Mouse (Mus musculus): Measurements from ENCODE around the gene Inpp5b. TPM values are rescaled to one million over a fixed set of nuclear protein-coding genes. Genes with fewer than 3 reads are reported as not detected.

Gene Inpp5b
- polyA plus RNA-seq, 1 experiment from 2014 or later = 49.7 TPM

GRCm38 (mm10) chr4:124714545-124715481, 26.8 kb upstream of the Inpp5b start, which contains the start of gene Sf3a3:
Gene Sf3a3 (plus strand): TSS chr4:124714776.
- Histone ChIP-seq H3K9me3 (replicated peaks) (no peaks in the 10 kb centered on the region), H3K4me1 (peaks cover 54% of the 10 kb centered on the region), H3K27ac (peak within 1 kb of the TSS; percentile 78), H3K36me3 (peaks cover 42% of the 10 kb centered on the region), H3K4me2 (peak within 1 kb of the TSS; percentile 81), H3K4me3 (peak within 1 kb of the TSS; percentile 86), H3K9ac (peak within 1 kb of the TSS; percentile 88), H3K27me3 (replicated peaks) (no peaks in the 10 kb centered on the region)
- WGBS (ENCODE audit: insufficient replicate concordance) = under 1% methylated on average over 57 of the region's 57 CpGs
- ATAC-seq = peak; percentile 85

DNA sequence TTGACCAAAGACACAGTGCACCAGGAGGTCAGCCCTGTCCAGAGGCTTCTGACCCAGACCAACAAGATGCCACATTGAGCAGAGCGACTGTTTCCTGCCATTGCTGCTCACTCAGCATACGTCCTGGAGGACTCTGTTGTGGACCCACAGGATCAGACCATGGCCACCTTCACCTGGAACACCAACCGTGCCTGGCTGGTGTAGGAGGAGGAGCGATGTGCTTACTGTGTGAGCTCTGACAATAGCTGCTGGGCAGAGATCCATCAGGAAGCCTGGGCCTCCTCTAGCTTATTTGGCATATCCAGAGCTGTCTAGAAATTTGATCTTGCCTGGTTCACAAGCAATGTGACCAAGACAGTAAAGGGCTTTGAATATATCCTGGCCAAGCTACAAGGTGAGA, 22.5 kb upstream of the Inpp5b start:
- no peak overlapping the region for H3K9ac ChIP-seq
- H3K36me3 ChIP-seq = peaks cover 85% of the 10 kb centered on the region
- ATAC-seq = no peak
- no peak overlapping the region for H3K4me3 ChIP-seq
- H3K27ac ChIP-seq = no peak overlapping the region
- no peak overlapping the region for H3K4me2 ChIP-seq
- H3K27me3 ChIP-seq (replicated peaks) = no peaks in the 10 kb centered on the region
- H3K9me3 ChIP-seq (replicated peaks) = no peaks in the 10 kb centered on the region
- peaks cover 20% of the 10 kb centered on the region for H3K4me1 ChIP-seq
- 82% methylated on average over 4 of the region's 4 CpGs for WGBS (ENCODE audit: insufficient replicate concordance)

DNA sequence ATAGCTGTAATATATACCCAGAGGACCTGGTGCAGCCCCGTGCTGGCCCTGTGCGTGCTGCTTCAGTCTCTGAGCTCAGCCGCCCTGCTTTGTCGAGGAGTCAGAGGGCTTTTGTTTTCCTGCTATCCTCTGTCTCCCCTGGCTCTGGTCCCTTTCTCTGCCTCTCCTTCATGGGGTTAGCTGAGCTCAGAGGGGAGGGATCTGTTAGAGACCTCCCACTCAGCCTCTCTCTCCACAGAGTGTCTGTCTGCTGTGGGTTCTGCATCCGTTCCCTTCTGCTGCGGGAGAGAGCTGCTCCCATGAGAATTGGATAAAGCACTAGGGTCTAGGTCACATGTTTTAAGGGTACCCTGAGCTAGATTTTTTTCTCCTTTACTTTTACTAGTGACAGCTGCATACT, 15.5 kb upstream of the Inpp5b start:
- no peak overlapping the region for H3K4me2 ChIP-seq
- no peaks in the 10 kb centered on the region for H3K27me3 ChIP-seq (replicated peaks)
- no peak overlapping the region for H3K4me3 ChIP-seq
- ATAC-seq = no peak
- 86% methylated on average over 6 of the region's 6 CpGs for WGBS (ENCODE audit: insufficient replicate concordance)
- H3K4me1 ChIP-seq = no peaks in the 10 kb centered on the region
- H3K27ac ChIP-seq = no peak overlapping the region
- H3K36me3 ChIP-seq = peaks cover 100% of the 10 kb centered on the region
- H3K9ac ChIP-seq = no peak overlapping the region
- no peaks in the 10 kb centered on the region for H3K9me3 ChIP-seq (replicated peaks)

GRCm38 (mm10) chr4:124736952-124737351, 4.7 kb upstream of the Inpp5b start:
- H3K36me3 ChIP-seq = peaks cover 19% of the 10 kb centered on the region
- no peak overlapping the region for H3K9ac ChIP-seq
- peaks cover 20% of the 10 kb centered on the region for H3K4me1 ChIP-seq
- 71% methylated on average over 2 of the region's 2 CpGs for WGBS (ENCODE audit: insufficient replicate concordance)
- no peak overlapping the region for H3K4me2 ChIP-seq
- H3K4me3 ChIP-seq = no peak overlapping the region
- ATAC-seq = no peak
- no peaks in the 10 kb centered on the region for H3K27me3 ChIP-seq (replicated peaks)
- no peaks in the 10 kb centered on the region for H3K9me3 ChIP-seq (replicated peaks)
- no peak overlapping the region for H3K27ac ChIP-seq

DNA sequence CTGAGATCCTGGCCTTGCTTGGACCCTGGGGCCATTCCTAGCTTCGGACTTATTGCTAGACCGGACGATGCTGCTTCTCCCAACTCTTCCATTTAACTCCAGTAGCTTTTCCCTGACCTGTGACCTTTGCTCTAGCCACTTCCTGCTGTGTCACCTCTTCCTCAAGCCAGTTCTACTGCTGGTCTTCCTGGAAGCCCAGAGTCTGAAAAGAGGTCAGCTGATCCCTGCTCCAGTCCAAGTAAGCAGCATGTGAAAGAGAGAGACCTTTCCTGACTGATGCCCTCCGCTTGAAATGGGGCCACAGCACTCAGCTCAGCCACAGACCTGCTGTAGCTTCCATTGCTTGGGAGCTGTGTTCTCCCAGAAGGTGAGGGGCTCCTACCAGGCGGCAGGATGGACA, 4.2 kb upstream of the Inpp5b start:
- no peak for ATAC-seq
- Histone ChIP-seq H3K27me3 (replicated peaks) (no peaks in the 10 kb centered on the region), H3K4me1 (peaks cover 26% of the 10 kb centered on the region), H3K9ac (no peak overlapping the region), H3K36me3 (peaks cover 14% of the 10 kb centered on the region), H3K9me3 (replicated peaks) (no peaks in the 10 kb centered on the region), H3K27ac (no peak overlapping the region), H3K4me3 (no peak overlapping the region), H3K4me2 (no peak overlapping the region)
- 71% methylated on average over 5 of the region's 5 CpGs for WGBS (ENCODE audit: insufficient replicate concordance)

DNA sequence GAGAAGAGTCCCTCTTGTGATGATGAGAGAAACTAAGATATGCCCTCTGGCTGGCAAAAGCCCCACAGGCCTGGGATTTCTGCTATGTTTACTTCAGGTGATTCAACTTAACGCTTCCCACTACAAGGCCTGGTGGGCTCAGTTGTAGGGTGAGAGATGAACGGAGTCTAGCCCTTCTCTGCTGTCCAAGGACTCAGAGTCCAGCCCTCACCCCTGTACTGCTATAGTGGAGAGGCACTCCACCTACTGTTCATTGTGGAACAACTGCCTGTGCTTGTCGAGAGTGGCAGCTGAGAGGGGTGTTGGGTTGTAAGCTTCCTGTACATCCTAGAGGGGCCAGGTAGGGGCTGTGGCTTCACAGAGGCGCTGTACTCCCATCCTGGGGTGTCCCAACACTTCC, 3.6 kb upstream of the Inpp5b start:
- WGBS (ENCODE audit: insufficient replicate concordance) = 46% methylated on average over 4 of the region's 4 CpGs

GRCm38 (mm10) chr4:124738783-124739182, 2.9 kb upstream of the Inpp5b start:
- Histone ChIP-seq H3K4me3 (no peak overlapping the region), H3K9ac (no peak overlapping the region), H3K27ac (no peak overlapping the region), H3K27me3 (replicated peaks) (no peaks in the 10 kb centered on the region), H3K4me1 (peaks cover 30% of the 10 kb centered on the region), H3K4me2 (no peak overlapping the region), H3K9me3 (replicated peaks) (no peaks in the 10 kb centered on the region), H3K36me3 (peaks cover 1% of the 10 kb centered on the region)
- no peak for ATAC-seq
- 42% methylated on average over 1 of the region's 1 CpGs for WGBS (ENCODE audit: insufficient replicate concordance)

More for the DNA sequence above, 3.6 kb upstream of the Inpp5b start:
- Histone ChIP-seq H3K36me3 (peaks cover 9% of the 10 kb centered on the region), H3K27ac (no peak overlapping the region), H3K9me3 (replicated peaks) (no peaks in the 10 kb centered on the region), H3K9ac (no peak overlapping the region), H3K27me3 (replicated peaks) (no peaks in the 10 kb centered on the region), H3K4me3 (no peak overlapping the region), H3K4me2 (no peak overlapping the region), H3K4me1 (peaks cover 30% of the 10 kb centered on the region)
- no peak for ATAC-seq

DNA sequence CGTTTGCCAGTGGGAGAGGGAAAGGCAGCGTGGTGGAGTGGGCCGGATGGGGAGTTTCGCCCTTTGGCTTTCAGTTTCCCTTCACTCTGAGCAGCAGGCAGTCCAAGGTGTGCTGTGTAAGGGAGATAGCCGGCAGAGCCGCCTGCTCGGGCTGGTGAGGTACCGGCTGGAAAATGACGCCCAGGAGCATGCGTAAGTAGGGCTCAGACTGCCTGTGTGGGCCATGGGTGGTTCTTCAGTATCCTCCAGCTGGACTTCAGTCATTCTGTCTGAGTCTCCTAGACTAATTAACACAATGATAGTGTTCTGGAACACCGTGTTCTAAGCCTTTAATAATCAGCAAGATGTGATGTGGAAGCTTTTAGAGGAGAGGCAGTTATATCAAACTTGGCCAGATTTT, 1.2 kb downstream of the Inpp5b start:
- H3K36me3 ChIP-seq = peaks cover 6% of the 10 kb centered on the region
- H3K9ac ChIP-seq = no peak overlapping the region
- no peaks in the 10 kb centered on the region for H3K27me3 ChIP-seq (replicated peaks)
- no peak overlapping the region for H3K27ac ChIP-seq
- no peak overlapping the region for H3K4me3 ChIP-seq
- ATAC-seq = no peak
- peak overlapping the region; percentile 76; the same call in 1 of the 2 replicates for H3K4me2 ChIP-seq
- H3K4me1 ChIP-seq = peaks cover 30% of the 10 kb centered on the region
- H3K9me3 ChIP-seq (replicated peaks) = no peaks in the 10 kb centered on the region
- 76% methylated on average over 11 of the region's 11 CpGs for WGBS (ENCODE audit: insufficient replicate concordance)

DNA sequence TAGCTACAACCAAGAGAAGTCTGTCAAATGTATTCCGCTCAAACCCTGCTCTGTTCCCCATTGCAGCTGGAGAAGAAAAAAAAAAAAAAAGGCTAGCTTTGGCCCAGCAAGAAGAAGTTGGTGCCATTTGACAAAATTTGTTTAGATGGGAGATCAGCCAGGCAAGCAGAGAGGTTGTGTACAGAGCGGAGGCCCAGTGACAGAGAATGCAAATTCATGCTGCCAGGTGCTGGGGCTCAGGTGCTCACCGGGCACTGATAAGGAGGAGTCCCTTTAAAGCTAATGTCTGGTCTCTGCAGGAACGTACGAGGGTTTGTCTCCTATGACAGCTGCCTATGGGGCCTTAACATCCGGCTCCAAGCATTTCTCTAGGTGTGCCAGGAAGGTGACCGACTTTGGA, 4.9 kb downstream of the Inpp5b start:
- ATAC-seq = no peak
- WGBS (ENCODE audit: insufficient replicate concordance) = 79% methylated on average over 7 of the region's 7 CpGs
- no peak overlapping the region for H3K27ac ChIP-seq

GRCm38 (mm10) chr4:124747851-124748250, 6.2 kb downstream of the Inpp5b start:
- peaks cover 28% of the 10 kb centered on the region for H3K4me1 ChIP-seq
- no peaks in the 10 kb centered on the region for H3K27me3 ChIP-seq (replicated peaks)
- H3K4me3 ChIP-seq = no peak overlapping the region
- peaks cover 9% of the 10 kb centered on the region for H3K36me3 ChIP-seq
- 56% methylated on average over 4 of the region's 4 CpGs for WGBS (ENCODE audit: insufficient replicate concordance)
- H3K4me2 ChIP-seq = no peak overlapping the region
- no peak for ATAC-seq
- H3K27ac ChIP-seq = no peak overlapping the region
- no peaks in the 10 kb centered on the region for H3K9me3 ChIP-seq (replicated peaks)
- no peak overlapping the region for H3K9ac ChIP-seq

More for the DNA sequence above, 4.9 kb downstream of the Inpp5b start:
- H3K36me3 ChIP-seq = peaks cover 9% of the 10 kb centered on the region
- no peak overlapping the region for H3K9ac ChIP-seq
- H3K4me2 ChIP-seq = no peak overlapping the region
- H3K9me3 ChIP-seq (replicated peaks) = no peaks in the 10 kb centered on the region
- peaks cover 31% of the 10 kb centered on the region for H3K4me1 ChIP-seq
- H3K4me3 ChIP-seq = no peak overlapping the region
- H3K27me3 ChIP-seq (replicated peaks) = no peaks in the 10 kb centered on the region

DNA sequence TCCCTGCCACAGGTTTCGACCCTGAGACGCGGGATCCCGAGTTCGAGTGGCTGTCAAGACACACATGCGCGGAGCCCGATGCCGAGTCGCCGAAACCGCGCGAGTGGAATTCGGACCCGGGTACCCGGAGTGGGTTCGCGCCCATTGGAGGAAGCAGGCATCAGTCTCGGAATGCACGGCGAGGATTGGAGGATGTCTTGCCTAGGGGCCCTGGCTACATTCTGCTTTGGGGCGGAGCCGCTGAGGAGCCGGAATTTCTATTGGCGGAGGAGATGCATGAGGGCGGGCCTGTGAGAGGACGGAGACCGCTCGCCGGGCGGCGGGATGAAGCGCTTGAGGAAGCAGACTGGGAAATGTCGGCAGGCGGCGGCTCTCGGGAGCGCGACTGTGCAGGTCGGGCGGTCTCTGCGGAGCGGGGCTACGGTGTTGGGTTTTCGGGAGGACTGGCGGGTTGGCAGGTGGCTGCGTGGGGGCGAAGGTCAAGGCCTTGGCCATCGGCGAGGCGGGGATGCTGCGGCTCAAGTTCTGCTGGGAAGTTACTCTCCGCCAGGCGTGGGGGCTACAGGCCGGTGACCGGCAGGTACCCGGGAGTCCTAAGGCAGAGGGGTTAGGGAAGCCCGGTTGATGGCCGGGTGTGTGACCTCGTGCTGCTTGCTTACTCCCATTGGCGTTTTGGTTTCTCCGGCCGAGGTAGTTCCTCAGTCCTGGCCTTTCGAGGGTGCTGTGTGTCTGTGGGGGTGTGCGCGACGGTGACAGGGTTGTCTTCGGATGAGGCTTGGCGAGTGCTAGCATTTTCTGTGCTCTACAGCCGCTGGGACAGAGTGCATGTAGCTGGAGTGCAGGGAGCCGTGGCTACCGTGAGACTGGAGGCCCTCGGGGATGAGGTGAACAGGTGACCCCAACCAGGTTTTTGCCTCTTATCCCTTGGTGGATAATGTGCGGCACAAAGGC, 9.9 kb downstream of the Inpp5b start:
- Histone ChIP-seq H3K4me3 (peak overlapping the region; percentile 92), H3K27ac (peak overlapping the region; percentile 89), H3K4me2 (peak overlapping the region; percentile 89), H3K27me3 (replicated peaks) (no peaks in the 10 kb centered on the region), H3K36me3 (peaks cover 17% of the 10 kb centered on the region), H3K9ac (peak overlapping the region; percentile 93), H3K4me1 (peaks cover 65% of the 10 kb centered on the region), H3K9me3 (replicated peaks) (no peaks in the 10 kb centered on the region)
- ATAC-seq = peak; percentile 96
- WGBS (ENCODE audit: insufficient replicate concordance) = under 1% methylated on average over 75 of the region's 75 CpGs

Measured in liver, embryonic 12.5 days (tissue).